In the genomic region with DNA sequence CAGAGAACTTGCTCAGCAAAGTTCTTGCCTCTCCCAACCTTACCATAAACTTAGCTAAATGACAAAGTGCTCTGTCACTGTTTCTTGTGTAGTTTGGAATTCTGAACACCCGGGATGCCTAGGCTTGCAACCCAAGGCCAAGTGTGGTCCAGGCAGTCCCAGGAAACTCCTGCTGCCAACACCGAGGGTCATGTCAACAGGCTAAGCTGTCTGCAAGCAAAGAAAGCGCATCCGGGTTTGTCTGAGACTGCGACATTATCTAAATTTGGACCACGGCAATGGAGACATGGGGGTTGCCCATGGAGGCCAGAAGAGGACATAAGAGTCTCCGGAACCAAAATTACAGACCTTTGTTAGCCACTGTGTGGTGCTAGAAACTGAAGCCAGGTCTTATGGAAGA, we compare ENCODE assay signal across 16 mouse cellular contexts.
"Had no signal": no experiment of that assay in that cellular context is flagged by ENCODE, and none has a peak within 500 bp of the region (broad histone marks: within the 10 kb centered on the region; RNA-seq: fewer than 3 reads in every experiment).

No protein-coding gene starts in this region.

- H3K27me3 ChIP-seq: kidney, embryonic 15.5 days; limb, embryonic 15.5 days; liver, embryonic 12.5 days; neural tube, embryonic 13.5 days; stomach, embryonic 15.5 days had no signal

- H3K27ac ChIP-seq: kidney, embryonic 15.5 days; limb, embryonic 15.5 days; liver, embryonic 12.5 days; stomach, embryonic 15.5 days had no signal

- H3K4me1 ChIP-seq: kidney, embryonic 15.5 days; limb, embryonic 15.5 days; liver, embryonic 12.5 days; stomach, embryonic 15.5 days had no signal

- H3K9ac ChIP-seq: kidney, embryonic 15.5 days; limb, embryonic 15.5 days; liver, embryonic 12.5 days; lung, embryonic 14.5 days; neural tube, embryonic 13.5 days; stomach, embryonic 15.5 days had no signal

- H3K9me3 ChIP-seq: kidney, embryonic 15.5 days; limb, embryonic 15.5 days; liver, embryonic 12.5 days; neural tube, embryonic 13.5 days; stomach, embryonic 15.5 days had no signal

- ATAC-seq: liver, embryonic 12.5 days had no signal

- H3K4me3 ChIP-seq: kidney, embryonic 15.5 days; limb, embryonic 15.5 days; liver, embryonic 12.5 days; myocyte; neural tube, embryonic 13.5 days; stomach, embryonic 15.5 days had no signal

- H3K36me3 ChIP-seq: limb, embryonic 15.5 days; neural tube, embryonic 13.5 days had no signal

- DNase-seq: kidney, adult 2 months; kidney, postnatal 14 days; layer of hippocampus, adult 9-11 months; layer of hippocampus, postnatal 36 days; lung, embryonic 14.5 days; lung, postnatal 10 days; lung, postnatal 4 days; right cerebral cortex, postnatal 14 days; thymus, adult 2 months; thymus, postnatal 25 days had no signal

- H3K4me2 ChIP-seq: kidney, embryonic 15.5 days; limb, embryonic 15.5 days; liver, embryonic 12.5 days; lung, embryonic 14.5 days; neural tube, embryonic 13.5 days; stomach, embryonic 15.5 days had no signal
